Mouse (Mus musculus): ENCODE measurements around the gene Angel2.
"Not testable (repeated sequence)": the region's sequence is repeated elsewhere in the genome, so short reads cannot be mapped to it uniquely, and the experiment has no call there.

The Angel2 gene

DNA sequence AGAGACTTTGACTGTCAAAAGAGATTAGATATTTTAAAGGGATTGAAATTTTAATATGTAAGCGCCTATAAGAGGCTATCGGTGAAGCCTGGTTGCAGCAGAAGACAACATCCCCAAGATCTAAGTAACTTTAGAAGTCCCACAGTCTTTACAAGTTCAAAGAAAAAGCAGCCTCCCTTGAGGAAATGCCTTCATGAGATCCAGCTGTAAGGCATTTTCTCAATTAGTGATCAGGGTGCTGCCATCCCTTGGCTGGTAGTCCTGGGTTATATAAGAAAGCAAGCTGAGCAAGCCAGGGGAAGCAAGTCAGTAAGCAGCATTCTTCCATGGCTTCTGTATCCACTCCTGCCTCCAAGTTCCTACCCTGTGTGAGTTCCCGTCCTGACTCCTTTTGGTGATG, at the start of gene Angel2:
Gene Angel2 (plus strand): TSS at position 301 of the 400 bp plus-strand sequence.
- not testable (repeated sequence) for DNase-seq

DNA sequence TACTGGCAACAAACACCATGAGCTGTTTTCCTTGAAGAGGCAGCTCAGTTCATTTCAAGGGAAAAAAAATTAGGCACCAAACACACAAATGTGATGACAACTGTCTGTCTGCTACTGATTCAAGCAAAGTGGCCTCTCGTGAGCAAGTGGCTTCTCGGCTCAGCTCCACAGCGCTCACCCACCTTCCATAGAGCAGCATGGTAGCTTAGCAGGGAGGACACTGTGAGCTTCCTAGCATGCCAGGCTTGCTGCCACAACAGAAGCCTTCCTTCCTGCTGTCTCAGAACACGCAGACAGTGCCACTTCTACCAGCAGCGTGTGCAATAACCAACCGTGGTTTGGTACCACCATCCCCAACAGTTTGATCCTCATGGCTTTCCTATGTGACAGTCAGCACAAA, 49.2 kb upstream of the Angel2 start:
- no peak for DNase-seq

DNA sequence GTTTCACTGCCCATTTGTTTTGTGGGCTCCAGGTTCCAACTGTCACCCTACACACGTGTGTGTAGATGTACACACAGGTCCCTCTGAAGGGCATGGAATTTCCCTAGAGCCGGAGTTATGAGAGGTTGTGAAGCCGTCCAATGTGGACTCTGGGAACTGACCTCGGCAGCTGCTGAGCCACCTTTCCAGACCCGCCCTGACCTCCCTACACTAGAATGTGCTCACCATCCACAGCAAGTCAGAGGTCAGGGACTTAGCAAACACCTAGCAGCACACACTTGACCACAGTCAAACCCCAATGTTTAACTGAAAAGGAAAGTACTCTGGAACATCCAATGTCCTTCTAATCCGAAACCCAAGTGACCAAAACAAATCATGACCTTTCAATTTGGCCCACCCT, 44.3 kb upstream of the Angel2 start:
- DNase-seq: no peak

DNA sequence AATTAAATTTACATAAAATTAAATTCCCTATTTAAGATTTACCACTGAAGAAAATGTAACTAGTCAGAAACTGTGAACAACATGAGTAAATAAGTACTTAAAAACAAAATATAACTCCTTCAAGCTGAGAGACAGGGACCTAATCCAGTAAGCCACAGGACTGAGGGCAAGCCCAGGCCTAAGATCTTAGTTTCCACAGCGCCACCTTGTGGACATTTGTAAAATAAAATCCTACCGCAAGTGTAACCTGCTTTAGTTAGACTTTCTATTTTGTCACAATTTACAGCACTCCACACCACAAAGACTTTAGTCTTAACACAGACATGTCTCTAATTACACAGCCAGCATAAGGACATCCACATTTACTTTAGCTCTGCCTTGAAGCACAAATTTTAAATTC, 43.5 kb upstream of the Angel2 start:
- peak; percentile 65 for DNase-seq

DNA sequence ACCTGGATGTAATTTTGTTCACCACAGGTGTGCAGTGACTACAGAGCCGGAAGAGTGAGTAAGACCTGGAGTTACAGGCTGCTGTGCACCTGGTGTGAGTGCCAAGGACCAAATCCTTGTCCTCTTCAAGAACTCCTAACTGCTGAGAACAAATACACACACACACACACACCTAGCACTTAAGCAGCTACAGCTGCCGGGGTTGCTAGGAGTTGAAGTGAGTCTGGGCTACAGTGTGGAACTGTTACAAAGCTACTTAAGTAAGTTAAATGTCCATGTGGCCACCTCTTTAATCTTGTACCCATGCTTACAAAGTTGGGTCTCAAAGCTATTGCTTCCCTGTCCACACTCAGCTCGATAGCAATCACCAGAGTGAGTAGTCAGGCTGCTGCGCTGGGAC, 38.9 kb upstream of the Angel2 start:
- DNase-seq: no peak

DNA sequence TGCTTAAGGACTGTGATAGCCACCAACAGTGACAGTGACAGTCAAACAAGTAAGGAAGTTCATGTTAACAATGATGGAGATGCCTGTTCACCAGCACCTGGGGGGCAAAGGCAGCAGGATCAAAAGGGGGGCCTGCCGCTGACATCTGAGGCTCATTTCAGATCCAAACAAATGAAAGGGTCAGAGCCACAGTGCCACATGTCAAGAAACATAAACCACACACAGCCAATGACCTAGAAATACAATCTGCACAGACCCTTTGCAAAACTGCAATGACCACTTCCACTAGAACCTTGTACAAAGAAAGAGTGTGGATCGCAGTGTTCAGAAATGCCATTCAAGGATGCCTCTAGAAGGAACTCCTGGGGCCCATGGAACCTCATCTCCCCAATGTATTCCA, 36.9 kb upstream of the Angel2 start:
- DNase-seq: no peak

DNA sequence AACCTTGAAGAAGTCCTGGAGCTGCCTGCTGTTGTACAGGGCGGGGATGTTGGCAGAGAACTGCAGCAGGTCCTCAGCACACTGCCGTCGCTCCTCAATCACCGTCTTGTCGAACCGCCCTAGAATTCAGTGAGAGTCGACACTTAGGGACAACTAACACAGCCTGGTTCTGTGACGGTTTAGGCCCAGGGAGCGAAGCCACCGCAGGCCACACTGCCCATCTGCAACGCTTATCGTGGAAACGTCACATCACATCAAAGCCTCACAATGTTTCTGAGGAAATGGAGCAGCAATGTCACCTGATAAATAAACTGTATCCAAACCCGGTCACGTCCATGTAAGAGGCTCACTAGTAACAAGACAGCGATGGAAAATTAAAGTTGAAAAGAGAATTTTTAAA, 36.3 kb upstream of the Angel2 start:
- no peak for DNase-seq

DNA sequence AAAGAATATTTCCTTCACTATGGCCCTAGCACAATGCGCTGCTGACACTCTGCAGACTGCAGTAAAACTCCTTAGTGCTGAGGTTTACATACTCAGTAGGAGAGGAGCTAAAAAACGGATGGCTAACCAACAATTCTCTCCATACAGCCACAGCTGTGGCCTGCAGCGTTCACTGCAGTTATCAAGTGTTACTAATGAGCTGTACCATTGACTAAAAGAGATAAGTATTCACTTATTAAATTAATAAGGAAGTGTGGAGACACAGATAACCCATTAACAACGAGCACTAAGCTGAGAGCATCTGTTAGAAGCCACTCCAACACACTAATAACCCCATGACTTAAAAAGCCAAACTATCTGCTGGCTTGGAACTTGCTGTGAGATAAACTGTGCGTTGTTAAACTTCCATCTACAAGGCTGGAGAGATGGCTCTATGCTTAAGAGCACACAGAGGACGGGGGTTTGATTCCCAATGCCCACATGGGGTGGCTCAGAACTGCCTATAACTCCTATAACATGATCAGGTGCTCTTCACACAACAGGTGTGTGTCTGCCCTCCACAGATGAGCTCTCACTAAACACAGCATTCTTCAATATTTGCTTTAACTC, 31.2 kb upstream of the Angel2 start:
- no peak for DNase-seq

DNA sequence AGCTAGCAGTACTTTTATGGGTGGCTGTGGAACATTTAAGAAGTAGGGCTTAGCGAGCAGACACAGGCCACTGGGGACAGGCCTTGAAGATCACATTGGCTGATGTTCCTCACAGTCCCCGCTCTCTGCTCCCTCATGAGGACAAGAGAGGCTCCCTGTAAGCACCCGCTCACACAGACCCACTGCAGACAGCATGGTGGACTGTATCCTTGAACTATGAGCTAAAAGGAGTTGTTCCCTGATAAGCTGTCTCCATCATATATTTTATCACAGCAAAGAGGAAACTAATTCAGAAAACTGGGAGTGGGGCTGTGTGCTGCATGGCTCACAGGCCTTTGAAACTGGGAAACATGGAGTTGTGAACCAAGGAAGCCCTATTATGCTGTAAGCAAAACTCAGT, 26.7 kb upstream of the Angel2 start:
- DNase-seq: no peak

DNA sequence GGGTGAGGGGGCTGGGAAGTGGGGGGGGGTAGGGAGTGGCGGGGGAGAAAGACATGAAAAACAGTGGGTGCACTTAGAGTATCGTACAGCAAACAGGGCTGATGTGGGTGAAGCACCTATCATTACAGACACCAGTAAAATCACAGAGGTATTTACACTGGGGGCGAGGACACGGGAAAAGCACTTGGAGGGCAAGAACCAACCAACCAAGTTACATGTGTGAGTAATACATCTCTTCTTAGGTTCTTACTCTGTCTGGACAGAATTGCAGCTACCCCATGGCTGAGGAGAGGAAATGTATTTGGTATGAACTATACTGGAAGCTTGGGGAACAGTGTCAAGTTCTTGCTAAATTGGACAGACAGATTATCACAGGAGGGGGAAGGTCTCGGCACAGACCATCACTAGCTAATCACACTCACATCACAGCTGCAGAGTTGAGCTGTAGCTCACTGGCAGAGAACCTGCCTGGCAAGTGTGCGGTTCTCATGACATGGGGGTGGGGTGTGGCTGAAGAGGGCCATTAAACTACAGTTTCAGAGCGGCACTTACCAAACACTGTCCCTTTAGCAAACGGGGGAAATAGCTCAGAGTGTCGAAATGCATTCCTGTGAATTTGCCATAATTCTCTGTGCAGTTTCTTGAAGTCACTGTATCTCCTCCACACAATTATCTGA, 25.9 kb upstream of the Angel2 start:
- DNase-seq: no peak

DNA sequence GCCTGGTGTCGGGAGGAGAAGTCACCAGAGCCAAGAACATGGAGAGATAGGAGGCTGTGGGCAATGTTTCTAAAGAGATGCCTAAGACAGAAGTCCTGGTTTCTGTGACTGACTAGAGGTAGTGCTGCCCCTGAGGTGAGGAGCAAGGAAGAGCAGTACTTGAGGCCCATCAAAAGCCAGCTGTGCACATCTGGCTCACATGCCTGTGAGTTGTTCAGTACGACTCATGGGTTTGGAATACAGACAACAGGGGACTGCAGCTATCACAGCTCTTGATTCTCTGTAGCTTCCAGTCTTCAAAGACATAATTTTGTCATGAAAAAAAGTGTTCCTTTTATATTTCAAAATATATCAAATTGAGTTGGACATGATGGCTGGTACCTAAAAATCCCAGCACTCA, 23.8 kb upstream of the Angel2 start:
- no peak for DNase-seq

DNA sequence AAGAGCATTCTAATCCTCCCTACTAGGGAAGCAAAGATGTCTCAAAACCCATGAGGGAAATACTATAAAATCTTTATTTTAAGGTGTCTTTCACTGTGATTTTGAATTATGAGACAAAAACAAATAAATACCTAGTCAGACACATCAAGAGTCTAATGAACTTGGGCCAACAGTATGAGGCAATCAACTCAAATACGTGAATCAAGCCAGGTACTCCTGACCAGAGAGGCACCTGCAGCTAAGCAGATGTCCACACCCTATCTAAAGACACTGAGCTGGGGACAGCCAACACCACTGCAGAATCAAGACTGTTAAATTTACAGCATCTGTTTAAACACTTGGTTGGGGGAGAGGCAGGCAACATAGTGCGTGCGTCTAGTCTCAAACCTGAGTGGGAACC, 20.8 kb upstream of the Angel2 start:
- DNase-seq: no peak

DNA sequence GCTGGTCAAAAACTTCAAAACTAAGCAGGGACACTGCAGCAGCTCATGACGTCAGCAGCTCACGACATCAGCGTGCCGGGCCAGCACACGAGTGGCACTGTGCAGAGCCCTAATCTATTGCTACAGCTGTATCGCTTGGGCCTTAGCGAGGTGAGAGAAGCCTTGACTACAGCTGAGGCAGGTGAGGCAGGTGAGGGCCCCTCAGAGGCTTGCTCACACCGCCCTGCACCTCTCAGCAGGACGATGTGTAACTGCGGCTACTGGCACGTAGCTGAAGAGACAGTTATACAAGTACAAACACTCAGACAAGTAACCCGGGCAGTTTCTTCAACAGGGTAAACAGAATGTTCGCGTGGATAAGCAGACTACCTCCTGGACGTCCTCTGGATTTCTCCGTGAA, 20.2 kb upstream of the Angel2 start:
- DNase-seq: no peak

DNA sequence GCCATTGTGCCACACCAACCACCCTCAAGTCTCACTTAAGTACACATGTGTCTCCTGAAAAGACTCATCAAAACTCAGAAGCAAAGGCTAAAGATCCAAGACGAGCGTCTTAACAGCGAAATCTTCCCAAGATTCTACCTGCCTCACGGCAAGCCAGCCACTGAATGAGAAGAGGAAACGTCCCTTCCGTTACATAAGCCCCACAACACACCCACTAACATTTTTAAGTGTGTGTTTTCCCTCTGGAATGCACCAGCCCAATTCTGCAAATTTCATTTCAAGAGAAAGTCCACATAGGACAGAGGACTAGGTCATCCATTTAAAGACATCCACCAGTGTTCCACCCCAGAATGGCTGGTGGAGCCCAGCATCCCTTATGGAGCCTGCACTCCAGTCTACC, 14.1 kb upstream of the Angel2 start:
- no peak for DNase-seq

DNA sequence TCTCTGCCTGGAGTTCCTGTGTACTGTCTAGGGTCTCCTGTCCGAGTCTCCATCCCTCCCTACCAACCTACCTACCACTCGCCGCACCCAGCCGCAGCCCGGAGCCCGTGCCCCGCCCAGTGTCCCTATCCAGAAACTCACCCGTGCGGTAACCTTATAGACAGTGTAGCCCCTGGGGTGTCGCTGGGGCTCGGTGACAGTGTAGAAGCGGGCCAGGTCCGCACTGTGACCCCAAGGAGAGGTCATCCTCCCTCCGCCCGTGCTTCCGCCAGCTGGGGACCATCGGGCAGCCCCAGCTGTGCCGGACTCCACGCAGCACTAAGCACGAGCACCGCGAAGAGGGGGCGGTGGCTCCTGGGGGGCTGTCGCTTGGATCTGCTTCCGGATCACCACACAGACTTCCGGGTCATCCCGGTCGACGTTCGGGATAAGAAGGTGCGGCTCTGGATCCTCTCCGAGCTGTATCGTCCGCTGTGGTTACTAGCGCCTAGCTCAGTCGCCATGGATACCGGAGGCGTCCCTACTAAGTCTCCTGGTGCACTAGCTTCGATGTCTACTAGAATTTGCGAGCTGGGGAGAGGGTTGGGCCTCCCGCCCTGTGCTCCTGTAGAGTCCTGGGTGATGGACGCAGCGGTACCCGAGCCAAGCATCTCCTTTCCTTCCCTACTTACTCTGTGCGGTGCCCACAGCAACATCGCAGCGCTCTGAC, 13.3 kb upstream of the Angel2 start, which contains the start of gene Rps6kc1:
Gene Rps6kc1 (minus strand): TSS at position 356 of the 709 bp plus-strand sequence.
- DNase-seq: peak; percentile 77

DNA sequence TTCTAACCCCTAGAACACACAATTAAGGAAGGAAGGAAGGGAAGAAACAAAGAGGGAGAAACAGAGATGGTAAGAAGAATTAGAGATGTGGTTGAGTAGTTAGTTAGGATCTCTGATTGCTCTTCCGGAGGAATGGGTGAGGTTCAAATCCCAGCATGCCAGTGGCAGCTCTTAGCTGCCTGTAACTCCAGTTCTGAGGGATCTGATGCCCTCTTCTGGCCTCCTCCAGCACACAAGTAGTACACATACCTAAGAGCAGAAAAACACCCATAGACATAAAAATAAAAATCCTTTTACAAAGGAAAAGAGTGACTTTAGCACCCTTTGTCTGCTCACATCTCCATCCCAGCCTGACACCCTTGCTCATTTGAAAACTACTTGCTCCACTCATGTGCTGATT, 12.3 kb upstream of the Angel2 start:
- DNase-seq: no peak

DNA sequence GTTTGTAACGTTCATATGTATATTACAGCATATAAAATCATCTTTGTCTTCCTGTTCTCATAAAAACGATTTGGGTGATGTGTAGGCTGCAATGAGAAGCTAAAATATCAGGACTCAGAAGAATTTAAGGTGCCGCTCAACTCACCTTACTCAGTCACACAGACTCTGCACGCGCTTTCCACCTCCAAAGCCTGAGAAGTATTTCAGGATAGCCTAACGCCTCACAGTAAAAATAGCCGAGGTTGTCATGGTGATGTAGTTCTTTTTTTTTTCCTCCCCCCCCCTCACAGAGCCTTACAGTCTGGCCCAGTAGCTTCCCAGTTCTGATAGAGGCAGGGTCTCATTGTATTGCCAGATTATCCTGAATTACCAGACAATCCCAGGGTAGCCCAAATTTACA, 6.0 kb upstream of the Angel2 start:
- no peak for DNase-seq

DNA sequence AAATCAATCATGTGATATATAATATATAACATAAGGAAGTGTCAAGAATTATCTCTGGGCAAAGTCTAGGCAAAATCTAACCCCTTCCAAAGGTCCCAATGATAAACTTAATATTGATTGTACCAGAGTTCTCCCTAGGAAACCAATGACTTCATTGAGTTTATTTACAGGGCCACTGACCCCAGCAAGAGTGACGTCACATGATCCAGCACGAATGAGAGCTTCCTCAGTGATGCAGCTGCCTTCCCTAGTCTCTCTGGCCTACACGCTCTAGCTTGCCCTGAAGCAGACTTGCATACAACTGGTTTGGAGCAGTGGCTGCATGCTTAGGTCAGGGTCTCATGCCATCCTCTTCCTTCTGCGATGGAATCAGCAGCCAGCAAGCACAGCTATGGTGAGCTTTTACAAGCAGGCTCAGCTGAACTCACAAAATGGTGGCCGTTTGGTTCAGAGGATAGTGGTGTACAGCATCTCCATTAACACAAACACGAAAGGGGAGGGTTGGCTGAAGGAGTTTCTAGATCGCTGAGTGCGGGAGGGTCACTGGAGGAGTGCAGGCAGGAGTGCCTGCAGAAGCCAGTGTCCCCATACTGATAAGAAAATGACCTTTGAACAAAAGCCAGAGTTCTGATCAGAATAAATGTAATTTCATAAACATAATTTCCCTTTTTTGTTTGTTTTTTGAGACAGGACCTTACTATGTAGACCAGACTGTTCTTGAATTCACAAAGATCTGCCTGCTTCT, 5.0 kb upstream of the Angel2 start:
- DNase-seq: no peak

DNA sequence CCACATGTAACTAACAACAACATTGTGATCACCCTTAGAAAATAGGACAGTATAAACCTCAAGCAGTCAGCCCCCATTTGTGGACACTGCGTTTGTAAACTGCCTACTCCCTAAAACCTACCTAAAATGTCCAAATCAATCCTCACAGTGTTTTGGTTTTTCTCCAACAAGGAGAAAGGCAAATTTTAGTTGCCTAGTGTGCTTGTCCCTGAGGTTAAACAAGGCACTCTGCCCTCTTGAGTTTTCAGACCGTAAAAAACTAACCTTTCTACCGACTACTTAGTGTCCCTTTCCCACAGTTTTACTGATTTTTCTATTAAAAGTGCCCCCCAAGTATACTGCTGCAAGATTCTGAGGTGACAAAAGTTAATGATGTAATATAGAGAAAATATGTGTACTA, 2.4 kb downstream of the Angel2 start:
- DNase-seq: no peak

DNA sequence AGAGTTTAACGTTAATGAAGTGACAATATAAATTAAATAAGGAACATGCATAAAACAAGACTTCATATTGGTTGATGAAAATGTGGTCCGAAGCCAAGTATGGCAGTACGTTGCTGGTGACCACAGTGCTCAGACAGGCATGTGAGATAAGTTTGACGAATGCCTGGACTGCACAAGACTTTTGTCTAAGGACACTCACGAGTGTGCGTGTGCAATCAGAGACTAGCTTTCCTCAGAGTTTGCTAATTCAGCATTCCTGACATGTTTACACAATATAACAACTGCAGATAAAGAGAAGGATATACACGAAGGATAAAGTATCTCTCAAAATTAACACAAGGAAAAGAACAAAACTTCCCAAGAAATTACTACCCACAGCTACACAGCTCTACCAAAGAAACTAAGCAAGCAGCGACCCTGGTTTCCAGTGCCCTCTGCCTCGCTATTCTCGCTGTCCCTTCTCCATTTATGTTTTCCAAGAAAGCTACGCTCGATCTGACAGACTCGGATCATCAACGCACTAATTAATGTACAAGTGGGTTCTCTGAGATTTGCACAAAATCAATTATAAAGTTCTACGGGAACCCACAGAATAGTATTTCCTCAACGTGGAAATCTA, 2.9 kb downstream of the Angel2 start:
- peak; percentile 20 for DNase-seq

DNA sequence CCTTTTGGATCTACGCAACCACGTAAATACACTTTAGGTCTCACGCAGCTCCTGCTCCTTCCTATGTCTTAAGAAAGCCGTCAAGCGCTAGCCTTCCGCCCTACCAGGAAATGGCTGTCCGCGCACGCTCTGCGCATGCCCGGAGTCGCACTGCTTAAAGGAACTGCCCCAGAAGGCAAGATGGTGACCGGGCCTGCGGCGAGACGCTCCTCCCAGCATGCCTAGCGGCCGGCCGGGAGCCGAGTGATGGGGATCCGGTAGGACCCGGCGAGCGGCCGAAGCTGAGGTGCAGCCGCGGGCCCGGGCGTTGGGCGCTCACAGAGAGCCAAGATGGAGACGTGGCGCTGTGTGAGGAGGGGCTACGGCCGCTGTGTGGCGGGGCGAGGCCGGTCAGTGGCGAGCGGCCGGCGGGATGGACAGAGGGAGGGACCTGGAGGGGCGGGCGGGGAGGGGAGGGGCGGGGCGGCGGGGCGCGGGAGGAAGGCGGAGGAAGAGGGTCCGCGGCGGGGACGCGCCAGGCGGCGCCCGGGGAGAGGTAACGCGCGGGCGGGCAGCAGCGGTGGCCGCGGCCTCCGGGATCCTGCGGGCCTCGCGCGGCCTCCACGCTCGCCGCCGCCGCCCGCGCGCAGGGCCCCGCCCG, 3.6 kb downstream of the Angel2 start:
- DNase-seq: peak; percentile 99

DNA sequence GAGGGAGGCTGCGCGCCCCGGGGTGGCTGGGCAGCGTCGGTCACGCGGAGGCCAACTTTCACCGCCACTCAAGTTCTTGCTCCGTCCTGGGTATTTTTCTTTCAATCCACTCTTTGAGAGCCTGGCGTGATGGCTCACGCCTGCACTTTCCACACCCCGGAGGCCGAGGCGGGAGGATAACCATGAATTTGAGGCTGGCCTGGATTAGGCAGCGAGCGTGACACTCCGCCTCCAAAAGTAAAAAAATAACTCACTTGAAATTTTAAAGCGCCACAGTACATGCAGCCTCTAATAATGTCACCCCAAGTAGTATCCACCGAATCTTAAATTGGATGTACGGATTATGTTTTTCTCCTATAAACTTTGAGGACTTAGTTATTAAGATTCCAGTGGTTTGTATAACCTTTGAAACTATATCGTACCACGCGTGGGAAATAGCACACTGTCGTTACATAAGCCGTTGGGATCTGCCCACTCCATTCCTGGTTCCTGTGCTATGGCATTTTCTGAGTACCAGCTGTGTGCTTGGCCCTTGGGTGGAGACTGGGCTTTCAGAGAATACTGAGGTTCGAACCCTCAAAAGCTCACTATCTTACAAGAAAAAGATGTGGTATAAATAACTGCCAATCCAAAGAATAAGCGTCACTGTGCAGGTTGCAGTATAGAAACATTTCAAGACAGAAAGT, 4.2 kb downstream of the Angel2 start:
- DNase-seq: peak; percentile 76

Measured in kidney, adult 9 months (tissue).